Mouse (Mus musculus) lung, postnatal 0 days (tissue): Measurements from ENCODE around the gene Rps7.

Experiments used
- CTCF ChIP-seq: IDR thresholded peaks from 2 replicates; pipeline ENCODE4 v1.5.1; 2016; ENCODE audit warnings: antibody characterized with exemption, mild to moderate bottlenecking
- EP300 ChIP-seq: IDR thresholded peaks from 2 replicates; pipeline ENCODE4 v1.6.1; 2016; ENCODE audit warnings: antibody characterized with exemption, mild to moderate bottlenecking, control low read depth

- no peak for TF ChIP-seq CTCF
- no peak for TF ChIP-seq EP300
Observed at GRCm38 (mm10) chr12:28649141-28650110, 13.7 kb upstream of the Rps7 start, which contains the start of gene Rnaseh1.
